In genomic region chr1:158408124-158408523, GRCm38 (mm10) we compare ENCODE assay signal across 13 mouse cellular contexts. TPM values are rescaled to one million over a fixed set of nuclear protein-coding genes. Genes with fewer than 3 reads are reported as not detected.
DNase-seq lines count a peak whose midpoint lies in the region; ATAC-seq and TF ChIP-seq lines count a peak whose summit lies in the region.
"Had no signal": no experiment of that assay in that cellular context is flagged by ENCODE, and none has a peak within 500 bp of the region (broad histone marks: within the 10 kb centered on the region; RNA-seq: fewer than 3 reads in every experiment).

No protein-coding gene starts in this region.

- peak; percentile 57 for DNase-seq in left cerebral cortex, adult 11 months (ENCODE audit: low spot score)
- no peak for DNase-seq in left cerebral cortex, postnatal 36 days (ENCODE audit: low spot score in 2 of 2)
- peak; percentile 80 for DNase-seq in embryo, embryonic 10 days (ENCODE audit: low spot score)
- DNase-seq in forelimb bud, embryonic 11.5 days (ENCODE audit: low read depth, low spot score): peak; percentile 19
- DNase-seq in stomach, postnatal 0 days (ENCODE audit: low spot score): no peak
- no peak for DNase-seq in heart, postnatal 14 days
- DNase-seq: adrenal gland, postnatal 14 days; cerebellum, postnatal 25 days; gastrocnemius, postnatal 10 days; kidney, postnatal 25 days had no signal

- 62% methylated on average over 2 of the region's 2 CpGs for WGBS in neural tube, embryonic 14.5 days
- WGBS in stomach, postnatal 0 days: 78% methylated on average over 2 of the region's 2 CpGs

- no peak overlapping the region for H3K4me2 ChIP-seq in neural tube, embryonic 14.5 days (ENCODE audit: low read depth, low read length)
- H3K4me2 ChIP-seq in stomach, postnatal 0 days (replicated peaks; ENCODE audit: low read depth): no peak overlapping the region
- H3K4me2 ChIP-seq: liver, embryonic 12.5 days had no signal

- peak; percentile 62; the same call in 1 of the 2 replicates for ATAC-seq in neural tube, embryonic 14.5 days (ENCODE audit: low read depth)
- no peak for ATAC-seq in stomach, postnatal 0 days (ENCODE audit: low FRiP score, low TSS enrichment)
- ATAC-seq: liver, embryonic 12.5 days had no signal

- H3K27ac ChIP-seq in neural tube, embryonic 14.5 days (ENCODE audit: low read depth, low read length): no peak overlapping the region
- H3K27ac ChIP-seq in stomach, postnatal 0 days (replicated peaks): no peak overlapping the region
- H3K27ac ChIP-seq: liver, embryonic 12.5 days had no signal

- H3K27me3 ChIP-seq in neural tube, embryonic 14.5 days (ENCODE audit: control insufficient read depth, insufficient read depth, low read length): no peaks in the 10 kb centered on the region
- H3K27me3 ChIP-seq in stomach, postnatal 0 days (ENCODE audit: control insufficient read depth, insufficient read depth, low read length): no peaks in the 10 kb centered on the region
- H3K27me3 ChIP-seq: liver, embryonic 12.5 days; megakaryocyte, embryonic 14.5 days had no signal

- H3K9me3 ChIP-seq in neural tube, embryonic 14.5 days (ENCODE audit: control insufficient read depth, low read length): no peaks in the 10 kb centered on the region
- no peaks in the 10 kb centered on the region for H3K9me3 ChIP-seq in stomach, postnatal 0 days (ENCODE audit: control insufficient read depth, low read length)
- H3K9me3 ChIP-seq: liver, embryonic 12.5 days had no signal

- no peak for TF ChIP-seq EP300 in stomach, postnatal 0 days (optimal IDR thresholded peaks at IDR 0.05)

- H3K9ac ChIP-seq in neural tube, embryonic 14.5 days (replicated peaks; ENCODE audit: low read depth, low read length): no peak overlapping the region
- H3K9ac ChIP-seq in stomach, postnatal 0 days (ENCODE audit: low read length): no peak overlapping the region
- H3K9ac ChIP-seq: liver, embryonic 12.5 days had no signal

- intact Hi-C loops in left cerebral cortex, postnatal 36 days (cut with DNase I): loop anchor here (2.0 to 5.0 kb wide), 2 partner anchors 49 to 104 kb away; no protein-coding TSS in a partner anchor
- intact Hi-C loops in heart, postnatal 14 days (cut with DNase I): no loop called here

- peaks cover 14% of the 10 kb centered on the region; the same call in 1 of the 2 replicates for H3K4me1 ChIP-seq in neural tube, embryonic 14.5 days (ENCODE audit: control insufficient read depth, insufficient read depth, low read length)
- H3K4me1 ChIP-seq in stomach, postnatal 0 days (replicated peaks; ENCODE audit: control insufficient read depth, insufficient read depth): no peaks in the 10 kb centered on the region
- H3K4me1 ChIP-seq: liver, embryonic 12.5 days; megakaryocyte, embryonic 14.5 days had no signal

- no peak for TF ChIP-seq CTCF in stomach, postnatal 0 days (IDR thresholded peaks at IDR 0.05; ENCODE audit: low read depth)

- no peaks in the 10 kb centered on the region for H3K36me3 ChIP-seq in neural tube, embryonic 14.5 days (ENCODE audit: control insufficient read depth, insufficient read depth, low read length)
- no peaks in the 10 kb centered on the region for H3K36me3 ChIP-seq in stomach, postnatal 0 days (ENCODE audit: control insufficient read depth, insufficient read depth, low read length)
- H3K36me3 ChIP-seq: liver, embryonic 12.5 days had no signal

- no peak overlapping the region for H3K4me3 ChIP-seq in neural tube, embryonic 14.5 days (ENCODE audit: low read depth, low read length)
- no peak overlapping the region for H3K4me3 ChIP-seq in stomach, postnatal 0 days (ENCODE audit: low read depth, low read length)
- H3K4me3 ChIP-seq: liver, embryonic 12.5 days; megakaryocyte, embryonic 14.5 days had no signal

RNA-seq across cellular contexts. Expression of gene Astn1, which starts 46.1 kb away (rescaled TPM):
- total RNA-seq in left cerebral cortex, postnatal 36 days (2021): 100 to 1,000 TPM; 181 to 192 TPM
- 60.7 and 70.6 TPM in 2 replicates for polyA plus RNA-seq in neural tube, embryonic 14.5 days (2014; fragmentation: Nextera tagmentation; extraction: Ambion mirVana)
- 0.47 and 0.57 TPM in 2 replicates for polyA plus RNA-seq in stomach, postnatal 0 days (2015; fragmentation: Nextera tagmentation; extraction: Ambion mirVana)
- total RNA-seq in heart, postnatal 14 days (2021): 1 to 10 TPM; 1.4 to 1.9 TPM

RNA-seq across cellular contexts. Expression of gene Brinp2, which starts 52.0 kb away (rescaled TPM):
- 100 to 1,000 TPM; 119 to 123 TPM for total RNA-seq in left cerebral cortex, postnatal 36 days (2021)
- 24.0 and 25.9 TPM in 2 replicates for polyA plus RNA-seq in neural tube, embryonic 14.5 days (2014; fragmentation: Nextera tagmentation; extraction: Ambion mirVana)
- polyA plus RNA-seq in stomach, postnatal 0 days (2015; fragmentation: Nextera tagmentation; extraction: Ambion mirVana): 0.96 and 0.99 TPM in 2 replicates
- under 1 TPM; 0.29 to 0.41 TPM for total RNA-seq in heart, postnatal 14 days (2021)

Comparison
In these comparisons a context has a peak if more than half of its experiments do, and no peak if none do; other contexts are left out.
1. DNase-seq: peak in left cerebral cortex, adult 11 months (single experiment), embryo, embryonic 10 days (single experiment) and forelimb bud, embryonic 11.5 days (single experiment); none in left cerebral cortex, postnatal 36 days (0 of 2), stomach, postnatal 0 days (single experiment) and heart, postnatal 14 days (0 of 2).
2. RNA of gene Astn1, which starts 46.1 kb away (total RNA-seq): 181 to 192 TPM in left cerebral cortex, postnatal 36 days; 1.4 to 1.9 TPM in heart, postnatal 14 days; every median in the first group is over 10 times any median in the second.
3. RNA of gene Brinp2, which starts 52.0 kb away (total RNA-seq): 119 to 123 TPM in left cerebral cortex, postnatal 36 days; 0.29 to 0.41 TPM in heart, postnatal 14 days; every median in the first group is over 10 times any median in the second.